Mouse (Mus musculus): ENCODE measurements around the gene Tenm2. TPM values are rescaled to one million over a fixed set of nuclear protein-coding genes. Genes with fewer than 3 reads are reported as not detected.

The Tenm2 gene
- total RNA-seq, 2 experiments from 2014 or later, result 71.1 to 107 TPM

DNA sequence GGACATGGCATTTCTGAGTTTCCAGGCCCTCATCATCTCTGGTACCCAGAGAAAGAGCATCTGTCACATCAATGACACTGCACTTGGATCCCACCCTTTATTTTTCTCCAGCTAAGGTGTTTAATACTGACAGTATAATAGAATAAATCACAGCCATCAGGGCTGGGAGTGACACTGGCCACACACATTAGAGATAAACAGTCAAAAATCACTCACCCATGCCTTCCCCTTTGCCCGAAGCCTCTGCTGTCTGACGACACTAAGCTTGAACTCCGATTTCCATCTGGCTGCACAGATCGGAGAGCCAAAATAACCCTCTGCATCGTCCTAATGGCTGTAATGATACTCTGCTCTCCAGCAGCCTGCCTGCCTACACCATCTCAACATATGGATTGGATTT lies 305.9 kb downstream of the Tenm2 start:
- intact Hi-C loops (cut with DNase I), result no loop called here
- DNase-seq (ENCODE audit: low spot score in 2 of 2), result no peak

- intact Hi-C loops (cut with DNase I), result no loop called here
- peak in 1 of 2 experiments; percentile 40 for DNase-seq (ENCODE audit: low spot score in 2 of 2)
Measured at GRCm38 (mm10) chr11:36926705-36927406, 308.9 kb downstream of the Tenm2 start.

- intact Hi-C loops (cut with DNase I), result no loop called here
- no peak for DNase-seq (ENCODE audit: low spot score in 2 of 2)
Measured at GRCm38 (mm10) chr11:36919301-36919700, 316.5 kb downstream of the Tenm2 start.

DNA sequence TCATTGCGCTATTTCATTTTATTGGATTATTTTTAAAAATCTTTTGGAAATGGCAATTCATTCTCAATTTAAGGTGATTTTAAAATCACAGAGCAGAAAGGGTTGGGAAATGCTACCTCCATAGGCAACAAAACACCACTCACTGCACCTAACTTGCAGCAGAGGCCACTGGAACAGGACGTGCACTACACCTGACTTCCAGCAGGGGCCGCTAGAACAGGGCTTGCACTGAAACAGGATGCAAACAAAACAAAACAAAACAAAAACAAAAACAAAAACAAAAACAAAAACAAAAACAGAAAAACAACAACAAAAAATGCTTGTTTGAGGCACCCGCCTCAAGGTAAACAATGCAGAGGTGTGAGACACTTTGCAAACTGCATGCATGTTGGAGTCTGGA lies 324.4 kb downstream of the Tenm2 start:
- DNase-seq (ENCODE audit: low spot score in 2 of 2), result no peak
- intact Hi-C loops (cut with DNase I), result no loop called here

- no peak for DNase-seq (ENCODE audit: low spot score in 2 of 2)
- intact Hi-C loops (cut with DNase I), result no loop called here
Measured at GRCm38 (mm10) chr11:36909036-36909435, 326.7 kb downstream of the Tenm2 start.

DNA sequence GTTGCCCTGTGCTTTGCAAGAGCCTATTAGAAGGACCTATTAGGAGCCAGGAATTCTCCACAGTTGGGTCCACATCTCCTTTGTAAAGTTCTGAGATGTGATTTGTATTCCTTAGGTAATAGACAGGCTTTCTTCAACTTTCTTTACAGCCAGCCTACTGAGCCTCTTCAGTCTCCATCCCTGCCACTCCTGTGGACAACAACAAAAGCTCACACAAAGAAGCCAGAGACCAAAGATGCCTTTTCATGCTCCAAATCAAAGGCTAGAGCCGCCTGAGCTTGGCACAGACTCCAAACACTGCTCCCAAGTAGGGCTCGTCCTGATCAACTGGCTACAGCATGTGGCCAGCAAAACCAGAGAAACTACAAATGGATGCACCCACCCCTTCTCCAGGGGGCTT lies 333.5 kb downstream of the Tenm2 start:
- intact Hi-C loops (cut with DNase I), result no loop called here
- DNase-seq (ENCODE audit: low spot score in 2 of 2), result no peak

- DNase-seq (ENCODE audit: low spot score in 2 of 2), result no peak
- intact Hi-C loops (cut with DNase I), result no loop called here
Measured at GRCm38 (mm10) chr11:36893061-36893460, 342.7 kb downstream of the Tenm2 start.

- intact Hi-C loops (cut with DNase I), result no loop called here
- no peak for DNase-seq (ENCODE audit: low spot score in 2 of 2)
Measured at GRCm38 (mm10) chr11:36891106-36891505, 344.7 kb downstream of the Tenm2 start.

- intact Hi-C loops (cut with DNase I), result no loop called here
- DNase-seq (ENCODE audit: low spot score in 2 of 2), result no peak
Measured at GRCm38 (mm10) chr11:36887490-36887889, 348.3 kb downstream of the Tenm2 start.

GRCm38 (mm10) chr11:36886147-36886546 lies 349.6 kb downstream of the Tenm2 start:
- intact Hi-C loops (cut with DNase I), result no loop called here
- no peak for DNase-seq (ENCODE audit: low spot score in 2 of 2)

- intact Hi-C loops (cut with DNase I), result no loop called here
- DNase-seq (ENCODE audit: low spot score in 2 of 2), result no peak
Measured at GRCm38 (mm10) chr11:36872961-36873360, 362.8 kb downstream of the Tenm2 start.

DNA sequence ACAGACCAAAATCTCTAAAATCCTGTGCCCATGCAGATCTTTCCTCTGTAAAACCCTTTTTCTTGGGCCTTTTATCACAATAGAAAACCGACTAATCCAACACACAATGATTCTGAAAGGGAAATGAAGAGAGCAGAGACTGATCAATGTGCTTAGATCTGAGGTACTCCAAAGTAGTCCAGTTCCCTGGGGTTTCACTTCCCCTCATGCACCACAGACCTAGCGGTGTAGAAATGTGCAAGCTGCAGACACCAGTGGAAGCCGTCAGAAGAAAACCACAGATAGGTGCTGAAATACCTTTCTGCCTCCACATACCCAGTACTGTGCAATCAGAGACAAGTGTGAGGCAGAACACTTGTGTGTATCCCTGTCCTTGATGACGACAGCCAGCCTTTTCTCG lies 365.2 kb downstream of the Tenm2 start:
- intact Hi-C loops (cut with DNase I), result no loop called here
- no peak for DNase-seq (ENCODE audit: low spot score in 2 of 2)

DNA sequence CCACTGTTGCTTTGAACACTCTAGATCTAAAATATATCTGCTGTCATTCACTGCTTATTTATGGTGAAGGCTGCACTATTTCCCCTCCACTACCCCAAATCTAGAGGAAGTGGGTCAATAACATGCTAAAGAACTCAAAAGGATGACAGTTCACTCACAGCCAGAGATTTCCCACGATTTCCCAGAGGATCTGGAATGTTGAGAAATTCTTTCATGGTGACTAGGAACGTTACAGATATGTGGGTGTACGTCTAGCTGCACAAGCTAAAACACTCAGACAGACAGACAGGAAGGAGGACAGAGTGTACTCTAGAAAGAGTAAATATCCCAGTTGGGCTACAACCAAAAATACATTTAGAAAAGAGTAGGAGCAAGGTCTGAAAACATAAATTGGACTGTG lies 384.1 kb downstream of the Tenm2 start:
- DNase-seq (ENCODE audit: low spot score in 2 of 2), result peak in 1 of 2 experiments; percentile 4
- intact Hi-C loops (cut with DNase I), result no loop called here

- intact Hi-C loops (cut with DNase I), result no loop called here
- no peak for DNase-seq (ENCODE audit: low spot score in 2 of 2)
Measured at GRCm38 (mm10) chr11:36847451-36847850, 388.3 kb downstream of the Tenm2 start.

DNA sequence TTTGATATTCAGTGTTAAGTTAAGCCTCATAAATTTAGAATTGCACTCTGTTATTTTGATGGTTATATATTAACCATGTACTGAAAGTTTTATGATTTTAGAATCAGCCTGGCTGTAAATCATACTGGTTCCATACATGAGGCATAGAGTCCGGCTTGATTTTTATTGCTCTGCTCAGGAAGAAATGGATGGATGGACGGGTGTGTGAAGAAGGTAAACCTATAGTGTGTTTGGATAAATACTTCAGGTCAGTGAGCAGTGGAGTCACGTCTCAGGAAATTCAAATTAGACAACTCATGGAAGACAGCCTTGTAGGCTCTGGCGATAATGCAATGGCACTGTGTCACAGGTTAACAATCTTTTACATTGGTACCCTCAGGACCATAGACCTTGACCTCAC lies 402.9 kb downstream of the Tenm2 start:
- intact Hi-C loops (cut with DNase I), result no loop called here
- DNase-seq (ENCODE audit: low spot score in 2 of 2), result no peak

- no peak for DNase-seq (ENCODE audit: low spot score in 2 of 2)
- intact Hi-C loops (cut with DNase I), result no loop called here
Measured at GRCm38 (mm10) chr11:36831511-36831910, 404.3 kb downstream of the Tenm2 start.

DNA sequence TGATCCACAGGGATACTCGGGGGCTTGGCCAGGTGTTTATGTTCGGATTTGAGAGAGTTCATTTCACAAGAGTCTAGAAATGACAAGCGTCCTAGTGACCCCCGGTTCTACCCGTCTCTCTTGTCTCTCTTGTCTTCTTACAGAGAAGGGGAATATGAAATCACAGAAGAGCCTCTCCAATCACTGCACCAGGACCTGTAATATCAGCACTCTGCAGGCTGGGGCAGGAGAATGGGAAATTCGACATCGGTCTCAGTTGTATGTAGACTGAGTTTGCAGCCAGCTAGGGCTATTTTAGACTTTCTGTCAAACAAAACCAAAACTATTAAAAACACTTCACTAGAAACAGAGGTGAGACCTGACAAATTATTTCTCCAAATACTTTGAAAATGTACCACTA lies 411.1 kb downstream of the Tenm2 start:
- no peak for DNase-seq (ENCODE audit: low spot score in 2 of 2)
- intact Hi-C loops (cut with DNase I), result no loop called here

- intact Hi-C loops (cut with DNase I), result no loop called here
- DNase-seq (ENCODE audit: low spot score in 2 of 2), result no peak
Measured at GRCm38 (mm10) chr11:36804615-36805014, 431.1 kb downstream of the Tenm2 start.

GRCm38 (mm10) chr11:36802208-36802631 lies 433.5 kb downstream of the Tenm2 start:
- DNase-seq (ENCODE audit: low spot score in 2 of 2), result no peak
- intact Hi-C loops (cut with DNase I), result no loop called here

DNA sequence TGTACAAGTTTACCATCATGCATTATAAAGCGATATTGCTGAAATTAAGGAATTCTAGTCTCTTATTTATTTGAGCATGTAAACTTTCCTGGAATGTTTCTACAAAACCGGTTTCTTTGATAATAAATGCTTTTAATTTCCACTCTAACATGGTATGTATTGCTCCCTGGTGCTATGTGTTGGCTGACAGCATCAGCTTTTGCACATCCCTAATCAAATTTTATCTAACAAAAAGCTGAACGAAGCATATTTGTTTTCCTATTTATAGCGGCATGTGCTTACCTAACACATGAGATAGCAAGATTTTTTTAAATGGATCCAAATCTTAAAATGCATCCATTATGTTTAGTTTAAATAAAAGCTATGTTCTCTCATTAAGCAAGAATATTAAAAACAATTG lies 434.1 kb downstream of the Tenm2 start:
- intact Hi-C loops (cut with DNase I), result no loop called here

DNA sequence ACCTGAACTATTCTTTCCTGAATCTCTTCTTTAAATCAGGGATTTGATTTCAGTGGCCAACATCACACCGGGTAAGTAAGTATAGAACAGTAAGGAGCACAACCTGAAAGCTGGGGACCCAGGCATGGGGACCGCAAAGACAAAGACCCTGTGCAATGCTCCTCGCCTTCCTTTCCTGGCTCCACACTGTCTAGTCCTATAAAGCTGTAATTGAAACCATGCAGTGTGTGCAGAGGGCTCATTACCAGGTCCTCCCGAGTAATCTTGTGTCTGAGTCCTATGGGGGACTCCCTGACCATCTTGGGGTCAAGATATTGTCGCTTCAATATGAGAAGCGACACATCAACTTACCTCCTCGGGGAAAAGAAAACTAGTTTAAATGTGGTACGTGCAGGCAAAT lies 436.4 kb downstream of the Tenm2 start:
- intact Hi-C loops (cut with DNase I), result no loop called here
- DNase-seq (ENCODE audit: low spot score in 2 of 2), result no peak

More for the DNA sequence above, 434.1 kb downstream of the Tenm2 start:
- DNase-seq (ENCODE audit: low spot score in 2 of 2), result no peak

DNA sequence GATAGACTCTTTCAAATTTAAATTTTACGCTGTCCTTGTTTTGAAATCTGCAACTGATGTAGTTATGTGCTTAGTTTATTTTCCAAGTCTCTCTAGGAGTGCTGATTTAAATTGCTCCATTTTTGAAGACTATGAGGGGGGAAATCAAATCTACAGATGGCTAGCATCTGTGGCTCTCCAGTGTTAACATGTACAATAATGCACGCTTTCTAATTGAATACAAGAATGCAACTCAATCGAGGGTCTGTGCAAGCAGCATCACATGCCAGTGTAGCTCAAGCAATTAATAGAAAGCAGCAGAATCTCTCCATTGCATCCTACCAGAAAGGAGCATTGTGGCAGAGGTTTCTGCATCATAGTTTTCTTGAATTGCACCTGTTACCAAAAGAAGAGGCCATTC lies 477.8 kb downstream of the Tenm2 start:
- intact Hi-C loops (cut with DNase I), result no loop called here
- no peak for DNase-seq (ENCODE audit: low spot score in 2 of 2)
